Mouse (Mus musculus): ENCODE data around the gene Fcho2.

DNA sequence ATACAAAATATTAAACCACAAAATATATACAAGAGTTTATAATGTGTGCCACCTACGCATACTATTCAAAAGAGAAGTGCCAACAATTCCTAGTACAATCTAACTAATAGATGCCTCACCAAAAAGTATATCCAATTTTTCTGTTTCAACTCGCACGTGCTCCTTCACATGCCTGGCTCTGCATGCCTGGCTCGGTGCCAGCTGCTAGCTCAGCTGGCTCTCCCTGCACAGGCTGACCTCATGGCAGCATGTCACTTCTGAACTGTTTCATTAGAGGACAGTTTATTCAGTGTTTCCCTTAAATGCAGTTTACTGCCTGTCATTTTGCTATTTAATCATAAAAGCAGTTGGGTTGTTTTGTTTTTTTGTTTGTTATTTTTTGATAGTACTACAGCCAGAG is 46.9 kb downstream of the Fcho2 start:
- no peak for TF ChIP-seq POLR2A (IDR thresholded peaks at IDR 0.05; ENCODE audit: extremely low read depth, insufficient read depth, low read length)
- TF ChIP-seq CTCF (IDR thresholded peaks at IDR 0.05; ENCODE audit: low read depth, low read length) = no peak

Measured in liver, adult 2 months (tissue).